Mouse (Mus musculus): ENCODE measurements around the gene Rftn1.
A peak's percentile ranks its signal among the peaks of the same experiment; 100 is the strongest.

GRCm38 (mm10) chr17:50237436-50237709 is 46.9 kb upstream of the Rftn1 start:
- TF ChIP-seq CTCF (IDR thresholded peaks at IDR 0.05; ENCODE audit: low read depth) (peak; percentile 98), EP300 (IDR thresholded peaks at IDR 0.05; ENCODE audit: low read depth) (no peak)

All from heart, postnatal 0 days (tissue).